Mouse (Mus musculus) myocyte (in vitro differentiated cells): ENCODE results near the gene Stk32c. TPM values are rescaled to one million over a fixed set of nuclear protein-coding genes. Genes with fewer than 3 reads are reported as not detected.
A peak's percentile ranks its signal among the peaks of the same experiment; 100 is the strongest.

ENCODE experiments used
- H3K27me3 ChIP-seq: one replicate; pipeline ENCODE4 v1.6.1; 2011; ENCODE audit not compliant: control insufficient read depth, insufficient read depth, insufficient read length
- H3K36me3 ChIP-seq: one replicate; pipeline ENCODE4 v1.6.1; 2011; ENCODE audit not compliant: control insufficient read depth, insufficient read depth
- H3K4me2 ChIP-seq: one replicate; pipeline ENCODE4 v1.6.1; 2011; ENCODE audit warnings: low read depth, control low read depth
- H3K4me3 ChIP-seq: one replicate; pipeline ENCODE4 v1.5.1; 2011; ENCODE audit warnings: mild to moderate bottlenecking, control low read depth, moderate library complexity
- H3K79me2 ChIP-seq: one replicate; pipeline ENCODE4 v1.6.1; 2011; ENCODE audit not compliant: control insufficient read depth, insufficient read depth
- H3ac ChIP-seq: one replicate; pipeline ENCODE4 v1.6.1; 2011; ENCODE audit not compliant: control insufficient read depth, insufficient read length
- CEBPB ChIP-seq: IDR thresholded peaks from 2 replicates; pipeline ENCODE4 v1.6.1; 2011; ENCODE audit warnings: mild to moderate bottlenecking, moderate library complexity; ENCODE audit not compliant: poor library complexity, insufficient read depth, severe bottlenecking
- E2F4 ChIP-seq: IDR thresholded peaks from one replicate; pipeline ENCODE4 v1.6.1; 2011; ENCODE audit warnings: mild to moderate bottlenecking, control low read depth, moderate library complexity; ENCODE audit not compliant: insufficient read depth
- MAX ChIP-seq: IDR thresholded peaks from one replicate; pipeline ENCODE4 v1.6.1; 2011; ENCODE audit warnings: low read depth, mild to moderate bottlenecking, control low read depth
- MYOD1 ChIP-seq, 3 experiments: IDR thresholded peaks; one replicate each; pipeline ENCODE4 v1.6.1; 2011; ENCODE audit warnings: control low read depth in 2 of 3, low read depth in 2 of 3, mild to moderate bottlenecking in 2 of 3, moderate library complexity in 1 of 3; ENCODE audit not compliant: insufficient read length in 2 of 3, control insufficient read depth in 1 of 3
- MYOG ChIP-seq, 3 experiments: IDR thresholded peaks; one replicate each; pipeline ENCODE4 v1.6.1; 2011; ENCODE audit warnings: control low read depth in 2 of 3, low read depth in 2 of 3, mild to moderate bottlenecking in 2 of 3; ENCODE audit not compliant: insufficient read length in 2 of 3, control insufficient read depth in 1 of 3, insufficient read depth in 1 of 3
- POLR2A ChIP-seq: IDR thresholded peaks from one replicate; pipeline ENCODE4 v1.6.1; 2011; ENCODE audit warnings: low read depth, mild to moderate bottlenecking, control low read depth, moderate library complexity; ENCODE audit not compliant: insufficient read length
- POLR2AphosphoS2 ChIP-seq: IDR thresholded peaks from one replicate; pipeline ENCODE4 v1.6.1; 2011; ENCODE audit warnings: low read depth, control low read depth; ENCODE audit not compliant: insufficient read length
- REST ChIP-seq: IDR thresholded peaks from one replicate; pipeline ENCODE4 v1.6.1; 2011; ENCODE audit warnings: mild to moderate bottlenecking, control low read depth, moderate library complexity; ENCODE audit not compliant: insufficient read depth, insufficient read length
- SRF ChIP-seq: IDR thresholded peaks from one replicate; pipeline ENCODE4 v1.6.1; 2011; ENCODE audit warnings: low read depth; ENCODE audit not compliant: control insufficient read depth, insufficient read length
- TCF12 ChIP-seq: IDR thresholded peaks from one replicate; pipeline ENCODE4 v1.6.1; 2011; ENCODE audit warnings: mild to moderate bottlenecking, control low read depth; ENCODE audit not compliant: poor library complexity, insufficient read depth, severe bottlenecking
- TCF3 ChIP-seq: IDR thresholded peaks from one replicate; pipeline ENCODE4 v1.6.1; 2011; ENCODE audit warnings: low read depth, control low read depth; ENCODE audit not compliant: insufficient read length
- USF1 ChIP-seq: IDR thresholded peaks from one replicate; pipeline ENCODE4 v1.6.1; 2011; ENCODE audit warnings: low read depth, mild to moderate bottlenecking, control low read depth, moderate library complexity
- polyA plus RNA-seq: library from polyadenylated mRNA; unstranded; fragments of >200 nt; fragmentation: generic; extraction: Trizol; gene quantifications from one replicate; pipeline ENCODE4 v1.2.1, GENCODE M21; 2012; ENCODE audit warnings: missing spikeins

The Stk32c gene
- polyA plus RNA-seq, 1 experiment: 1.0 TPM

DNA sequence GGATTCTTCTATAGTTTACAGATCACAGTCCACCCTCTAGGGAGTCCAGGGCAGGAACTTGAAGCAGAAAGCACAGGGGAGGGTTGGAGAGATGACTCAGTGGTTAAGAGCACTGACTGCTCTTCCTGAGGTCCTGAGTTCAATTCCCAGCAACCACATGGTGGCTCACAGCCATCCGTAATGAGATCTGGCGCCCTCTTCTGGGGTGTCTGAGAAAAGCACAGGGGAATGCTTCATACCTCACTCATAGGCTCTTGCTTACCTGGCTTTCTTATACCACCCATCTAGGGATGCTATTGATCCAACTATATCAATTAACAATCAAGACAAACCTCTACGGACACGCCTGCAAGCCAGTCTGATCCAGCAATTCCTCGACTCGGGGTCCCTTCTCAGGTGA is 21.5 kb downstream of the Stk32c start:
- Histone ChIP-seq H3K79me2 (no peaks in the 10 kb centered on the region), H3K4me2 (no peak overlapping the region), H3K36me3 (no peaks in the 10 kb centered on the region), H3K4me3 (no peak overlapping the region), H3K27me3 (no peaks in the 10 kb centered on the region), H3ac (no peak overlapping the region)
- TF ChIP-seq CEBPB: no peak
- no peak for TF ChIP-seq TCF3
- TF ChIP-seq POLR2AphosphoS2: no peak
- no peak for TF ChIP-seq SRF
- TF ChIP-seq E2F4: no peak
- no peak for TF ChIP-seq POLR2A

- Histone ChIP-seq H3K79me2 (no peaks in the 10 kb centered on the region), H3K4me3 (no peak overlapping the region), H3ac (no peak overlapping the region), H3K4me2 (no peak overlapping the region), H3K27me3 (no peaks in the 10 kb centered on the region), H3K36me3 (no peaks in the 10 kb centered on the region)
- no peak for TF ChIP-seq MAX
- no peak for TF ChIP-seq MYOD1 (IDR thresholded peaks at IDR 0.05; ENCODE audit: control insufficient read depth in 1 of 3, insufficient read length in 2 of 3, low read depth in 2 of 3)
- TF ChIP-seq USF1: no peak
- no peak for TF ChIP-seq POLR2A
- no peak for TF ChIP-seq POLR2AphosphoS2
- no peak for TF ChIP-seq MYOG (IDR thresholded peaks at IDR 0.05; ENCODE audit: control insufficient read depth in 1 of 3, insufficient read depth in 1 of 3, insufficient read length in 2 of 3, low read depth in 2 of 3)
- TF ChIP-seq REST: no peak
- TF ChIP-seq E2F4: no peak
- TF ChIP-seq SRF: no peak
- TF ChIP-seq CEBPB: no peak
- TF ChIP-seq TCF3: no peak
- no peak for TF ChIP-seq TCF12
Observed at GRCm38 (mm10) chr7:139190616-139191015, 22.5 kb downstream of the Stk32c start.

DNA sequence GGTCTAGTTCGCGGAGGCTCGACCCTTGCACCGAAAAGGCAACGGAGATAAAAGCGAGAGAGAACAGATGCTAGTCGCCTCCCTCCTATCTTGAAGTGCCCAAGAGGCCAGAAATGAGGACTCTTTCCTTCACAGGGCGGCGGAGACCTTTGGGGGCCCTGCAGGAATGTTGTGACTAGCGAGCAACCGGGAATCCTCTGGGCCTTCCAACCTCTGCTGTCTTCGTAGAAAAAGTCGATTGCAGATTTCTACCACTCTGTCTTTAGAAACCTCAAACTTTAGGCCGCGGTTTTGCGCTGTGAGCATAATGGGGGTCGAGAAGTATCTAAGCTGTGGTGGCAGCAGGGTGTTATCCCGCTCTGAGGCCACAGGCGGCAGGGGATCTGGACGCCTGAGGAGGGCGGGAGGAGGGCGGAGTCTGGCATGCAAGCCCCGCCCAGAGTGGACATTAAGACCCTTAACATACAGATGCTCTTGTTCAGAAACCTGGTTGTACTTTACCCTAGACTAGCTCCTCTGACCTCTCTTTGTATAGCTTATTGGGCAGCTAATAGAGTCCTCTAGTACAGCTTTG is 24.4 kb downstream of the Stk32c start:
- no peak overlapping the region for H3ac ChIP-seq
- H3K4me2 ChIP-seq: peak overlapping the region; percentile 86
- H3K4me3 ChIP-seq: peak overlapping the region; percentile 13
- peaks cover 5% of the 10 kb centered on the region for H3K27me3 ChIP-seq
- no peaks in the 10 kb centered on the region for H3K79me2 ChIP-seq
- no peak for TF ChIP-seq MYOG (IDR thresholded peaks at IDR 0.05; ENCODE audit: control insufficient read depth in 1 of 3, insufficient read depth in 1 of 3, insufficient read length in 2 of 3, low read depth in 2 of 3)
- no peak for TF ChIP-seq SRF
- TF ChIP-seq E2F4: no peak
- no peak for TF ChIP-seq USF1
- H3K36me3 ChIP-seq: no peaks in the 10 kb centered on the region

- TF ChIP-seq E2F4 (no peak), POLR2AphosphoS2 (no peak), REST (no peak), TCF12 (no peak), CEBPB (no peak), MYOD1 (IDR thresholded peaks at IDR 0.05; ENCODE audit: control insufficient read depth in 1 of 3, insufficient read length in 2 of 3, low read depth in 2 of 3) (no peak), MAX (no peak), MYOG (IDR thresholded peaks at IDR 0.05; ENCODE audit: control insufficient read depth in 1 of 3, insufficient read depth in 1 of 3, insufficient read length in 2 of 3, low read depth in 2 of 3) (no peak), POLR2A (no peak)
- Histone ChIP-seq H3K79me2 (no peaks in the 10 kb centered on the region), H3K27me3 (peaks cover 5% of the 10 kb centered on the region), H3ac (peak overlapping the region; percentile 1), H3K4me2 (peak overlapping the region; percentile 86), H3K4me3 (peak overlapping the region; percentile 13), H3K36me3 (no peaks in the 10 kb centered on the region)
Observed at GRCm38 (mm10) chr7:139187771-139188633, 25.1 kb downstream of the Stk32c start.

GRCm38 (mm10) chr7:139187277-139187676 is 25.8 kb downstream of the Stk32c start:
- no peaks in the 10 kb centered on the region for H3K36me3 ChIP-seq
- no peaks in the 10 kb centered on the region for H3K79me2 ChIP-seq
- peaks cover 5% of the 10 kb centered on the region for H3K27me3 ChIP-seq
- no peak for TF ChIP-seq MAX
- no peak for TF ChIP-seq POLR2A
- TF ChIP-seq CEBPB: no peak
- peak overlapping the region; percentile 86 for H3K4me2 ChIP-seq
- H3ac ChIP-seq: no peak overlapping the region
- peak overlapping the region; percentile 13 for H3K4me3 ChIP-seq
